Mouse (Mus musculus): Measurements from ENCODE around the gene Klk1b1. TPM values are rescaled to one million over a fixed set of nuclear protein-coding genes. Genes with fewer than 3 reads are reported as not detected.
"Not testable (repeated sequence)": the region's sequence is repeated elsewhere in the genome, so short reads cannot be mapped to it uniquely, and the experiment has no call there.

The Klk1b1 gene
- total RNA-seq, 2 experiments from 2014 or later, result not detected

DNA sequence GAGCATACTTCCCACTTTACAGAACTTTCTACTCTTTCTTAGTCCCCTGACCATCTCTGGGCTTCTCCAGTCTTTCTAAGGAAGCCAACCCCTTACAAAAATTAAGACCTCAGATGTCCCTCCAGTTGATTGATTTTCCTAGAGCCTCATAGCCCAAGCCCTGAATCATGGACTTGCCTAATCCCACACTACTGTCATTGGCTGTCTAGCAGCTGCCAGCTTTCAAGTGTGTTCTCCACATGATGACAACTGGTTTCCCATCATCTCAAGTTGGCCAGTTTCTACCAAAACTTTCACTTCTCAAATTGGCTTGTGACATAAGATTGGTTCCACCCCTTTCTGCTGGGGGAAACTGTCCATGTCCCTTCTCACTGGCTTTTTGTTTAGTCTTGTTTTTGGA, 38.3 kb downstream of the Klk1b1 start:
- no peak for DNase-seq

DNA sequence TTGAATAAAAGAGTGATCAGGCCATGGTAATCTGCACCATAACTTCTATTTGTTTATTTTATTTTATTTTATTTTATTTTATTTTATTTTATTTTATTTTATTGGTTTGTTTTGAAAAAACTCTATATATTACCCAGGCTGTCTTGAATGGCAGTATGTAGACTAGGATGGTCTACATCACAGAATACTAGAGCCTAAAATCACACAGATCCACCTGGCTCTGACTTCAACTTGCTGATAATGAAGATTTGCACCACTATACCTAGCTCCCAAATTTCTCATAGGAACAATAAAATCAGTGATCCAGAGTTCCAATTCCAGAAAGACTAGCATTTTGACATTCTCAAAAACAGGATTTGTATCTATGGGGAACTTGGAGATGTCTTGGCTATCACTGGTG, 45.3 kb downstream of the Klk1b1 start, which contains the start of gene Klk1b26:
TSS of gene Klk1b26 (plus strand) at position 301 of the 400 bp plus-strand sequence.
- not testable (repeated sequence) for DNase-seq

DNA sequence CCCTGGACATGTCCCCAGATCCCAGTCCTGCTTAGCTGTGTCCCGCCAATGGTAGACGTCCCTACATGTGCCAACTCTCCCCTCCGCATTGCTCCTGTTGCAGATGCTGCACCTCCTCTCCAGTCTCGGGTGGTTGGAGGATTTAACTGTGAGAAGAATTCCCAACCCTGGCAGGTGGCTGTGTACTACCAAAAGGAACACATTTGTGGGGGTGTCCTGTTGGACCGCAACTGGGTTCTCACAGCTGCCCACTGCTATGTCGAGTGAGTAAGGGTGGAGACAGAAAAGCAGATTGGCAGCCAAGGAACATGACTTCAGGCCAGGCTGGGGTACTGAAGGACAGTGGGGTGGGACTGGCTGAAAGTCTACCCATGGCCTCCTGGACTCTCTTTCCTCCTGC, 48.1 kb downstream of the Klk1b1 start:
- DNase-seq, result not testable (repeated sequence)

DNA sequence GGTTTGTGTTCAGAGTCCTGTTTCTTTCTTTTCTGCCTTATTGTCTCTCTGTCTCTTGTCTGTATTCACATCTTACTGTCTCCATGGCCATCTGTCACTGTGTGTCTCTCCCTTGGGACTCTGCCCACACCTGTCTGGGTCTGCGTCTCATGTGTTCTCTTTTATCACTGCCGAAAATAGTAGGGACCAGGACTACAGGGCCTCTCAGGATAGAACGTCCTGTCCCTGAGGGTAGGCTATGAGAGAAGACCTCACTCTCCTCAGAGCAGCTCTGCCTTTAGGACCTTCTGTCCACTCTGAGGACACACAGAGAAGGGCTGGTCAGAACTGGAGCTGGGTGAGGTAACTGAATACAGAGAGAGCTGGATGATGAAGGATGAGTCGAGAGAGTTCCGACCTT, 48.5 kb downstream of the Klk1b1 start:
- DNase-seq, result no peak

Other genes with a start within 250 kb of the Klk1b1 start
- gene Klk12, start 197.9 kb upstream of the Klk1b1 start, total RNA-seq (2021), result not detected
- not detected for gene Klk11, start 192.1 kb upstream of the Klk1b1 start, total RNA-seq (2021)
- gene Klk10, start 185.7 kb upstream of the Klk1b1 start, total RNA-seq (2021), result 1 to 10 TPM in 1 of 2 experiments, under 1 TPM in 1; 0.79 to 1.2 TPM
- gene Klk9, start 174.9 kb upstream of the Klk1b1 start, total RNA-seq (2021), result not detected
- gene Klk8, start 169.2 kb upstream of the Klk1b1 start, total RNA-seq (2021), result 1 to 10 TPM; 2.1 to 2.9 TPM
- gene Klk7, start 155.5 kb upstream of the Klk1b1 start, total RNA-seq (2021), result not detected
- gene Klk6, start 142.3 kb upstream of the Klk1b1 start, total RNA-seq (2021), result not detected
- not detected for gene Klk5, start 124.8 kb upstream of the Klk1b1 start, total RNA-seq (2021)
- not detected for gene Klk4, start 85.6 kb upstream of the Klk1b1 start, total RNA-seq (2021)
- not detected for gene Klk15, start 33.0 kb upstream of the Klk1b1 start, total RNA-seq (2021)
- gene Klk1b8, start 16.1 kb upstream of the Klk1b1 start, total RNA-seq (2021), result not detected
- gene Klk1b9, start 9.3 kb downstream of the Klk1b1 start, total RNA-seq (2021), result not detected
- gene Klk1b11, start 29.1 kb downstream of the Klk1b1 start, total RNA-seq (2021), result not detected
- under 1 TPM; 0.19 to 0.26 TPM for gene Klk1b26, start 45.4 kb downstream of the Klk1b1 start, total RNA-seq (2021)
- not detected for gene Klk1b27, start 85.5 kb downstream of the Klk1b1 start, total RNA-seq (2021)
- gene Klk1b21, start 135.6 kb downstream of the Klk1b1 start, total RNA-seq (2021), result not detected
- gene Klk1b22, start 145.9 kb downstream of the Klk1b1 start, total RNA-seq (2021), result not detected
- gene Klk1b16, start 170.0 kb downstream of the Klk1b1 start, total RNA-seq (2021), result not detected
- not detected for gene Klk1b24, start 221.5 kb downstream of the Klk1b1 start, total RNA-seq (2021)
- not detected for gene Klk1b3, start 231.4 kb downstream of the Klk1b1 start, total RNA-seq (2021)
- gene Klk1b4, start 240.7 kb downstream of the Klk1b1 start, total RNA-seq (2021), result not detected
- gene Klk1b5, start 249.2 kb downstream of the Klk1b1 start, total RNA-seq (2021), result not detected

Data from gastrocnemius, postnatal 25 days (tissue).